Mouse (Mus musculus) bone marrow macrophage, adult 2 months (primary cell): Measurements from ENCODE around the gene Dcaf11.

ENCODE experiments used
- CTCF ChIP-seq: IDR thresholded peaks from 2 replicates; pipeline ENCODE4 v1.5.1; 2012; ENCODE audit warnings: low read depth, mild to moderate bottlenecking, low read length, moderate library complexity
- POLR2A ChIP-seq: IDR thresholded peaks from 2 replicates; pipeline ENCODE4 v1.6.1; 2012; ENCODE audit warnings: mild to moderate bottlenecking, low read depth, low read length, borderline replicate concordance

- TF ChIP-seq CTCF = no peak
- no peak for TF ChIP-seq POLR2A
Measured at GRCm38 (mm10) chr14:55592226-55592625, 32.4 kb downstream of the Dcaf11 start.
